Mouse (Mus musculus) heart, embryonic 10.5 days (tissue): ENCODE results near the gene Crybg3. TPM values are rescaled to one million over a fixed set of nuclear protein-coding genes. Genes with fewer than 3 reads are reported as not detected.
"Not testable (repeated sequence)": the region's sequence is repeated elsewhere in the genome, so short reads cannot be mapped to it uniquely, and the experiment has no call there.

Experiments
- DNase-seq: peaks from one replicate; pipeline ENCODE4 v3.0.0-alpha.2; 2017; ENCODE audit warnings: low spot score
- H3K27ac ChIP-seq: fragments of 300-500 bp; sonication (generic); 2 replicates; pipeline ENCODE4 v1.5.1; 2016; ENCODE audit warnings: mild to moderate bottlenecking
- H3K27me3 ChIP-seq: fragments of 300-500 bp; sonication (generic); 2 replicates; pipeline ENCODE4 v1.6.1; 2016; ENCODE audit warnings: mild to moderate bottlenecking; ENCODE audit not compliant: poor library complexity, insufficient read depth, severe bottlenecking
- H3K36me3 ChIP-seq: fragments of 300-500 bp; sonication (generic); 2 replicates; pipeline ENCODE4 v1.6.1; 2016; ENCODE audit warnings: mild to moderate bottlenecking, moderate library complexity
- H3K4me1 ChIP-seq: fragments of 300-500 bp; sonication (generic); 2 replicates; pipeline ENCODE4 v1.6.1; 2016; ENCODE audit warnings: mild to moderate bottlenecking
- H3K4me3 ChIP-seq: fragments of 300-500 bp; sonication (generic); 2 replicates; pipeline ENCODE4 v1.5.1; 2016; ENCODE audit warnings: mild to moderate bottlenecking, moderate library complexity
- H3K9me3 ChIP-seq: fragments of 300-500 bp; sonication (generic); 2 replicates; pipeline ENCODE4 v1.6.1; 2016; ENCODE audit warnings: mild to moderate bottlenecking, moderate library complexity
- WGBS: fragments of 180-500 bp; shearing (Covaris S2); methylation state at CpG from one replicate; pipeline ENCODE4 v1.1.7; 2016; 5-methylcytosine and 5-hydroxymethylcytosine counted together
- polyA plus RNA-seq: library from polyadenylated mRNA; unstranded; fragments of >200 nt; fragmentation: Nextera tagmentation; extraction: Ambion mirVana; gene quantifications from 2 replicates; pipeline ENCODE4 v1.2.1, GENCODE M21; 2016

Crybg3 gene
- polyA plus RNA-seq, 1 experiment from 2014 or later = 11.4 TPM

DNA sequence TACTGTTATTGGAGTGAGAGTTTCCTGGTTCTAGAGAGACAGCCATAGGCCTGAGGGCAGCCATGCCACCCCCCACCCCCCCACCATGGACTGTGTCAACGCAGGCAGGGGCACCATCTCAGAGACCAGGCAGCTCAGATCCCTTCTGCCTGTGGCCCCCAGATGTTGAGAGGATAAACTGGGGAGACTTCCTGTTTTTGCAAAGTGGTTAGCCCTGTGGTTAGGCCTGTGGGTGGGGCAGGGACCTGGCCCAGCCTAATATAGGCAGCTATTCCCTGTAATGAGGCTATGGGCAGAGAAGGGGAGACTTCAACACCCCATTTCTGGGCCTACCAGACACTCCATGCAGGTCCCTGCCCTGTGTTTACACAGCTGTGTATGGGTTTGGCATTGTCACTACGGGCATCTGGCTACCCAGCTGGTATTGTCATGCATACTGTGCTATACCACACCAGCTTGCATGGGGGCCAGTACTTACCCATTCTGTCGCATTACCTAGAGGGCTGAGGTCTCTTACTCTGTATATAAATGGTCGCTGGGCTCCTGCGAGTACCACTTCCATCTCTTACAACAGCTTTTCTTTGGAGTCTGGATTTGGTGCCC, 141.4 kb downstream of the Crybg3 start:
- H3K27me3 ChIP-seq, H3K4me1 ChIP-seq, H3K36me3 ChIP-seq, H3K27ac ChIP-seq, H3K4me3 ChIP-seq, DNase-seq, H3K9me3 ChIP-seq: not testable (repeated sequence)
- 80% methylated on average over 5 of the region's 5 CpGs for WGBS

DNA sequence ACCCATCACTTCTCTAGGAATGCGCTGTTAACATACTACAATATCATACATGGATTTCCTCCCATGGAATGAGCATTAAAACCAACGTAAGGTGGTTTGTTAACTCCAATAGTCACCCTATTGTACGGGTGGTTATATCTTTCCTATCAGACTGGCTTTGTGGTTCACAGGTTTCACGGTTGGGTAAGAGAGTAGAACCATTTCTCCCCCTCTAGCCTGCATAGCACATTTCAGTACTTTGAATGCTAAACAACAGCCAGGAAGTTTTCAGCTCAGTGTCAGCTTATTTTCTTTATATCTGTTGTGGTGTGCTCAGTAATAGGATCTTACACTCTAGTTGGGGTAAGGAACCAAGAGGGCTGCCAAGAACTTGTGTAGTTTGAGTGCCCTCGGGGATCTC, 149.0 kb downstream of the Crybg3 start:
- H3K4me3 ChIP-seq = no peak overlapping the region
- H3K36me3 ChIP-seq = no peaks in the 10 kb centered on the region
- no peaks in the 10 kb centered on the region for H3K4me1 ChIP-seq
- no peak overlapping the region for H3K27ac ChIP-seq
- WGBS = 81% methylated on average over 5 of the region's 5 CpGs
- DNase-seq = no peak
- no peaks in the 10 kb centered on the region for H3K27me3 ChIP-seq
- H3K9me3 ChIP-seq = no peaks in the 10 kb centered on the region

DNA sequence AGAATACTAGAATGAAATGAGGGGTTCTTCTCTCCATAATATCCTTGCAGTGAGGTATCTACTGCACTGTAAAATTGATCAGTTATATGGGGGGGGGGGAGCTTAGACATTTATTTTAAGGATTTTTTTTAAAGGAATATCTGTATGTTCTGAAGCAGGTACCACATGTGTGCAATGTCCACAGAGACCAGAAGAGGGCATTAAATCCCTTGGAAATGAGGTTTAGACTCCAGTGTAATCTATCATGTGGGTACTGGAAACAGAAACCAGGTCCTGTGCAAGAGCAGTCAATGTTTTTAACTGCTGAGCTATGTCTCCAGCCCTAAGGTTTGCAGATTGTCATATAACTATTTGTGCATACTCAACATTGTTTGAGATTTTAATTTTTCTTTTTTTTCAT, 151.7 kb downstream of the Crybg3 start:
- Histone ChIP-seq H3K36me3 (no peaks in the 10 kb centered on the region), H3K9me3 (no peaks in the 10 kb centered on the region), H3K4me1 (no peaks in the 10 kb centered on the region), H3K27ac (no peak overlapping the region), H3K27me3 (no peaks in the 10 kb centered on the region), H3K4me3 (no peak overlapping the region)
- DNase-seq = no peak

DNA sequence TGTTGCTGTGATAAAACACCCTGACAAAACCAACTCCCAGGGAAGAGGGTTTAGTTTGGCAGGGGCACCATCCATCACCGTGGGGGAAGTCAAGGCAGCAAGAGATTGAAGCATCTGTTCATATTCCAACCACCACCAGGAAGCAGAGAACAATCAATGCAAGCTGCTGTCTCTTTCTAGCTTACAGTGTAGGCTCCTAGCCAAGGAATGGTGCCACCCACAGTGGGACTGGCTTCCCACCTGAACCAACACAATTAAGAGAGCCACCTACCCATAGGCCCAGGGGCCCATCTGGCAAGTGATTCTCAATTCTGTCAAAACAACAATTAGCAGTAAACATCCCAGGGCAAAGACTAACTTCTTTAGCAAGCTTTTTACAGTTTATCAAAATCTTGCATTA, 152.6 kb downstream of the Crybg3 start:
- no peaks in the 10 kb centered on the region for H3K9me3 ChIP-seq
- no peaks in the 10 kb centered on the region for H3K36me3 ChIP-seq
- 64% methylated on average over 1 of the region's 1 CpGs for whole genome bisulfite sequencing
- H3K27me3 ChIP-seq = no peaks in the 10 kb centered on the region
- H3K4me3 ChIP-seq = no peak overlapping the region
- DNase-seq = no peak
- no peaks in the 10 kb centered on the region for H3K4me1 ChIP-seq
- H3K27ac ChIP-seq = no peak overlapping the region

DNA sequence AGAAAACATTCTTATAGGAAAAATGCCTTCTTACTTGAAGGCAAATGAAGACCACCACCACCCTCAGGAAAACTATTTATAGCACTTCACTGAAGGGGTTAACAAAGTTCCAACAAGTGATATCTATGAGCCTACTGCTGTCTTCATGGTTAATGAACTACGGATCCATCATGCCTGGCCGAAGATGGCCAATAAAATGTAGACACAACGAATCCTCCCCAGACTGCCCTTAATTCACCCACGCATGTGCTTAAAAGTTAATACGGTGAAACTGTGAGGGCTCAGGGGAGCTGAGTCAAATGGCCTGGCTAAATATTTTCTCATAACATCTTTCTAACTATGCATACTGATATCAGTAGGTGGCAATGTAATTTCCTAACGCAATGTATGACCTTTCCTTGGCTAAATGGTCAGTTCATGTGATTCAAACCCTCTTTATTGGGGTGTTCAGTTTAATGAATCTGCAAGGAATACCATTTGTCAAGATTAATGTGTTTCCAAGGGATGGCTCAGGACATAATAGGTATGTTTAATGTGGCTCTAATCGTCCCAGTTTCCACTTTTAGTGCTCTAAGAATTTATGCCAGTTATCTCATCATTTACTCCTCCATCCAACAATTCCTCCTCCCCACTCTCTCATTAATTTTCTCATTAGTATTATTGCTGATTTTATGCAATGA, 155.8 kb downstream of the Crybg3 start:
- Histone ChIP-seq H3K4me3 (no peak overlapping the region), H3K36me3 (no peaks in the 10 kb centered on the region), H3K4me1 (no peaks in the 10 kb centered on the region), H3K9me3 (no peaks in the 10 kb centered on the region), H3K27me3 (no peaks in the 10 kb centered on the region), H3K27ac (no peak overlapping the region)
- no peak for DNase-seq
- WGBS = 87% methylated on average over 7 of the region's 7 CpGs

Other genes with a start within 250 kb of the Crybg3 start
- gene Olfr209, start 237.0 kb downstream of the Crybg3 start, polyA plus RNA-seq = not detected in 2 replicates
- gene Gabrr3, start 193.6 kb downstream of the Crybg3 start, polyA plus RNA-seq = not detected in 2 replicates
- gene Riox2, start 129.2 kb downstream of the Crybg3 start, polyA plus RNA-seq = 35.8 and 40.0 TPM in 2 replicates
- 22.6 and 24.0 TPM in 2 replicates for gene Arl6, start 38.4 kb upstream of the Crybg3 start, polyA plus RNA-seq